Mouse (Mus musculus) liver, embryonic 16.5 days (tissue): Measurements from ENCODE around the gene Klhl20. TPM values are rescaled to one million over a fixed set of nuclear protein-coding genes. Genes with fewer than 3 reads are reported as not detected.
"Not testable (repeated sequence)": the region's sequence is repeated elsewhere in the genome, so short reads cannot be mapped to it uniquely, and the experiment has no call there.

Source experiments
- ATAC-seq: fragments of 200-750 bp; cut with Nextera tagmentation; 2 replicates; pipeline ENCODE4 v1.8.0; 2017; ENCODE audit warnings: low read depth, mild to moderate bottlenecking, moderate number of reproducible peaks, moderate library complexity
- H3K27ac ChIP-seq: fragments of 300-500 bp; sonication (generic); 2 replicates; pipeline ENCODE4 v1.5.1; 2014; ENCODE audit warnings: mild to moderate bottlenecking, low read length
- H3K27me3 ChIP-seq: fragments of 300-500 bp; sonication (generic); 2 replicates; pipeline ENCODE4 v1.6.1; 2014; ENCODE audit warnings: low read depth, low read length, mixed read lengths; ENCODE audit not compliant: control insufficient read depth, insufficient read depth
- H3K36me3 ChIP-seq: fragments of 300-500 bp; sonication (generic); 2 replicates; pipeline ENCODE4 v1.6.1; 2014; ENCODE audit warnings: mild to moderate bottlenecking; ENCODE audit not compliant: control insufficient read depth, insufficient read depth
- H3K4me1 ChIP-seq: fragments of 300-500 bp; sonication (generic); 2 replicates; pipeline ENCODE4 v1.6.1; 2014; ENCODE audit warnings: low read depth, low read length, mixed read lengths; ENCODE audit not compliant: control insufficient read depth
- H3K4me2 ChIP-seq: fragments of 300-500 bp; sonication (generic); 2 replicates; pipeline ENCODE4 v1.6.1; 2014; ENCODE audit warnings: low read depth, low read length, mixed read lengths
- H3K4me3 ChIP-seq: fragments of 300-500 bp; sonication (generic); 2 replicates; pipeline ENCODE4 v1.5.1; 2014; ENCODE audit warnings: low read depth, mild to moderate bottlenecking, low read length
- H3K9ac ChIP-seq: fragments of 300-500 bp; sonication (generic); 2 replicates; pipeline ENCODE4 v1.6.1; 2014; ENCODE audit warnings: low read depth, low read length
- H3K9me3 ChIP-seq: fragments of 300-500 bp; sonication (generic); replicated peaks from 2 replicates; pipeline ENCODE4 v1.6.1; 2016; ENCODE audit warnings: low read length; ENCODE audit not compliant: control insufficient read depth
- WGBS: fragments of 180-500 bp; shearing (Covaris S2); extraction: QIAGEN DNeasy Blood & Tissue Kit; methylation state at CpG from one replicate; pipeline ENCODE4 v1.1.7; 2014; ENCODE audit not compliant: insufficient replicate concordance; 5-methylcytosine and 5-hydroxymethylcytosine counted together
- polyA plus RNA-seq: library from polyadenylated mRNA; unstranded; fragments of >200 nt; fragmentation: Nextera tagmentation; extraction: Ambion mirVana; gene quantifications from 2 replicates; pipeline ENCODE4 v1.2.1, GENCODE M21; 2015

Klhl20 gene
- 5.2 and 5.6 TPM in 2 replicates for polyA plus RNA-seq

- Histone ChIP-seq H3K4me2 (peak within 1 kb of the TSS; percentile 75), H3K9ac (peak within 1 kb of the TSS; percentile 80), H3K27me3 (no peaks in the 10 kb centered on the region), H3K9me3 (no peaks in the 10 kb centered on the region), H3K27ac (peak within 1 kb of the TSS; percentile 80), H3K4me3 (peak within 1 kb of the TSS; percentile 86), H3K4me1 (peaks cover 6% of the 10 kb centered on the region), H3K36me3 (no peaks in the 10 kb centered on the region)
- whole genome bisulfite sequencing: under 1% methylated on average over 41 of the region's 41 CpGs
- peak; percentile 95 for ATAC-seq
Measured at GRCm38 (mm10) chr1:161130726-161131664, at the start of gene Klhl20. Klhl20 (minus strand) TSS chr1:161131511.

GRCm38 (mm10) chr1:161180674-161181073 is 49.4 kb upstream of the Klhl20 start:
- H3K27me3 ChIP-seq: no peaks in the 10 kb centered on the region
- 34% methylated on average over 8 of the region's 8 CpGs for whole genome bisulfite sequencing
- no peak overlapping the region for H3K4me2 ChIP-seq
- no peak for ATAC-seq
- H3K4me3 ChIP-seq: no peak overlapping the region
- no peaks in the 10 kb centered on the region for H3K36me3 ChIP-seq
- H3K27ac ChIP-seq: no peak overlapping the region
- no peak overlapping the region for H3K9ac ChIP-seq
- H3K4me1 ChIP-seq: no peaks in the 10 kb centered on the region
- H3K9me3 ChIP-seq: no peaks in the 10 kb centered on the region

GRCm38 (mm10) chr1:161170651-161171050 is 39.3 kb upstream of the Klhl20 start:
- H3K4me2 ChIP-seq: peak overlapping the region; percentile 69
- no peaks in the 10 kb centered on the region for H3K9me3 ChIP-seq
- no peaks in the 10 kb centered on the region for H3K4me1 ChIP-seq
- H3K4me3 ChIP-seq: peak overlapping the region; percentile 60
- 3% methylated on average over 40 of the region's 40 CpGs for WGBS
- peak; percentile 74 for ATAC-seq
- no peak overlapping the region for H3K27ac ChIP-seq
- 0 out of 2 replicates have a peak overlapping the region, but pooled peaks have one; percentile 31 for H3K9ac ChIP-seq
- peaks cover 44% of the 10 kb centered on the region for H3K27me3 ChIP-seq
- H3K36me3 ChIP-seq: no peaks in the 10 kb centered on the region

GRCm38 (mm10) chr1:161160266-161160665 is 29.0 kb upstream of the Klhl20 start:
- H3K4me3 ChIP-seq: no peak overlapping the region
- H3K36me3 ChIP-seq: no peaks in the 10 kb centered on the region
- no peak overlapping the region for H3K4me2 ChIP-seq
- no peaks in the 10 kb centered on the region for H3K9me3 ChIP-seq
- H3K27ac ChIP-seq: no peak overlapping the region
- H3K27me3 ChIP-seq: no peaks in the 10 kb centered on the region
- no peaks in the 10 kb centered on the region for H3K4me1 ChIP-seq
- WGBS: 27% methylated on average over 4 of the region's 4 CpGs
- no peak overlapping the region for H3K9ac ChIP-seq
- ATAC-seq: no peak

GRCm38 (mm10) chr1:161159214-161159613 is 27.9 kb upstream of the Klhl20 start, which contains the start of gene Tex50:
Tex50 (minus strand) TSS chr1:161159314.
- WGBS: 56% methylated on average over 3 of the region's 3 CpGs
- Histone ChIP-seq H3K27me3 (no peaks in the 10 kb centered on the region), H3K9ac (no peak within 1 kb of the TSS), H3K27ac (no peak within 1 kb of the TSS), H3K9me3 (no peaks in the 10 kb centered on the region), H3K4me2 (no peak within 1 kb of the TSS), H3K4me3 (no peak within 1 kb of the TSS), H3K4me1 (no peaks in the 10 kb centered on the region), H3K36me3 (no peaks in the 10 kb centered on the region)
- ATAC-seq: no peak

GRCm38 (mm10) chr1:161156546-161156945 is 25.2 kb upstream of the Klhl20 start:
- Histone ChIP-seq H3K9me3 (no peaks in the 10 kb centered on the region), H3K4me3 (no peak overlapping the region), H3K4me1 (no peaks in the 10 kb centered on the region), H3K27me3 (no peaks in the 10 kb centered on the region), H3K4me2 (no peak overlapping the region), H3K27ac (no peak overlapping the region), H3K9ac (no peak overlapping the region), H3K36me3 (no peaks in the 10 kb centered on the region)
- WGBS: 65% methylated on average over 10 of the region's 10 CpGs
- no peak for ATAC-seq

- no peaks in the 10 kb centered on the region for H3K4me1 ChIP-seq
Measured at GRCm38 (mm10) chr1:161151098-161151497, 19.8 kb upstream of the Klhl20 start.

GRCm38 (mm10) chr1:161147888-161148287 is 16.6 kb upstream of the Klhl20 start:
- Histone ChIP-seq H3K4me1 (no peaks in the 10 kb centered on the region), H3K27me3 (no peaks in the 10 kb centered on the region), H3K36me3 (no peaks in the 10 kb centered on the region), H3K4me2 (no peak overlapping the region), H3K4me3 (no peak overlapping the region), H3K9ac (no peak overlapping the region), H3K9me3 (no peaks in the 10 kb centered on the region), H3K27ac (no peak overlapping the region)
- 47% methylated on average over 2 of the region's 2 CpGs for WGBS
- ATAC-seq: no peak

More at GRCm38 (mm10) chr1:161151098-161151497, 19.8 kb upstream of the Klhl20 start:
- Histone ChIP-seq H3K9me3 (no peaks in the 10 kb centered on the region), H3K9ac (no peak overlapping the region), H3K4me3 (no peak overlapping the region), H3K4me2 (no peak overlapping the region), H3K27me3 (no peaks in the 10 kb centered on the region), H3K36me3 (no peaks in the 10 kb centered on the region), H3K27ac (no peak overlapping the region)
- 53% methylated on average over 6 of the region's 6 CpGs for WGBS
- ATAC-seq: no peak

GRCm38 (mm10) chr1:161145611-161146010 is 14.3 kb upstream of the Klhl20 start:
- not testable (repeated sequence) for H3K36me3 ChIP-seq, H3K27ac ChIP-seq, H3K4me1 ChIP-seq, H3K4me3 ChIP-seq, H3K27me3 ChIP-seq, ATAC-seq, H3K9ac ChIP-seq, H3K9me3 ChIP-seq, H3K4me2 ChIP-seq
- 69% methylated on average over 8 of the region's 8 CpGs for WGBS
